Mouse (Mus musculus): ENCODE data around the gene Srgap3.

- TF ChIP-seq CTCF (IDR thresholded peaks at IDR 0.05) (no peak), EP300 (IDR thresholded peaks at IDR 0.05) (no peak)
These were observed 44.3 kb downstream of the Srgap3 start for GRCm38 (mm10) chr6:112902791-112903190.

All from lung, postnatal 0 days (tissue).